Mouse (Mus musculus): ENCODE data around the gene Nufip1.

Gene Nufip1

GRCm38 (mm10) chr14:76177230-76177629, 66.5 kb downstream of the Nufip1 start:
- no peak for DNase-seq (ENCODE audit: extremely low spot score, low read depth, low spot score)

GRCm38 (mm10) chr14:76178447-76178846, 67.8 kb downstream of the Nufip1 start:
- no peak for DNase-seq (ENCODE audit: extremely low spot score, low read depth, low spot score)

GRCm38 (mm10) chr14:76179343-76179742, 68.7 kb downstream of the Nufip1 start:
- DNase-seq (ENCODE audit: extremely low spot score, low read depth, low spot score) = no peak

GRCm38 (mm10) chr14:76185358-76185757, 74.7 kb downstream of the Nufip1 start:
- DNase-seq (ENCODE audit: extremely low spot score, low read depth, low spot score) = no peak

GRCm38 (mm10) chr14:76186299-76186698, 75.6 kb downstream of the Nufip1 start:
- no peak for DNase-seq (ENCODE audit: extremely low spot score, low read depth, low spot score)

Measured in hindlimb bud, embryonic 11.5 days (tissue).